Mouse (Mus musculus): ENCODE data around the gene Arid1b.

Gene Arid1b

DNA sequence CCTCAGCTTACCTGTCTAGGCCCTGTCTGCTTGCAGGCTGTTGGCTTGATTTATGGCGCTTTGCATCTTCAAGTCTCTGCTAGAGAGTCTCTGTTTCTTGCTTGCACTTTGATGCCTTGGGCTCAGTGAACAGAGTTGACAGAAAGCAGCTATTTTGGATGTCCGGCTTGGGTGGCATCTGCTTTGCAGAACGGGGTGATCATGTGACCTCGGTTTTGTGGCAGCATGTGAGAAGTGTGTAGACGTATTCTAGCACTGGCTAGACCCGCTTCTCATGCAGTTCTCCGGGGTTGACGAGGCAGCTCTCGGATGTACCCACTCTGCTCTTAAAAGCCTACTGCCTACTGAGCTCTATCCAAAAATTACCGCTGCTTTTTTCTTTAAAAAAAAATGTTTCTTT lies 22.9 kb downstream of the Arid1b start:
- in situ Hi-C loops (cut with MboI, MseI): no loop called here

- in situ Hi-C loops (cut with MboI, MseI): loop anchor here (5.0 kb wide), 1 partner anchor 244 kb away; no protein-coding TSS in a partner anchor
Measured at GRCm38 (mm10) chr17:5021303-5022003, 27.3 kb downstream of the Arid1b start.

- in situ Hi-C loops (cut with MboI, MseI): loop anchor here (5.0 kb wide), 1 partner anchor 245 kb away; no protein-coding TSS in a partner anchor
Measured at GRCm38 (mm10) chr17:5022019-5022544, 27.9 kb downstream of the Arid1b start.

GRCm38 (mm10) chr17:5023745-5024144 lies 29.6 kb downstream of the Arid1b start:
- in situ Hi-C loops (cut with MboI, MseI): loop anchor here (5.0 kb wide), 1 partner anchor 246 kb away; no protein-coding TSS in a partner anchor

- in situ Hi-C loops (cut with MboI, MseI): no loop called here
Measured at GRCm38 (mm10) chr17:5025400-5025799, 31.3 kb downstream of the Arid1b start.

GRCm38 (mm10) chr17:5026578-5026977 lies 32.4 kb downstream of the Arid1b start:
- in situ Hi-C loops (cut with MboI, MseI): no loop called here

GRCm38 (mm10) chr17:5029148-5029547 lies 35.0 kb downstream of the Arid1b start:
- in situ Hi-C loops (cut with MboI, MseI): no loop called here

GRCm38 (mm10) chr17:5030290-5030689 lies 36.2 kb downstream of the Arid1b start:
- in situ Hi-C loops (cut with MboI, MseI): no loop called here

- in situ Hi-C loops (cut with MboI, MseI): no loop called here
Measured at GRCm38 (mm10) chr17:5033346-5033745, 39.2 kb downstream of the Arid1b start.

- in situ Hi-C loops (cut with MboI, MseI): no loop called here
Measured at GRCm38 (mm10) chr17:5034201-5034600, 40.1 kb downstream of the Arid1b start.

GRCm38 (mm10) chr17:5036200-5036835 lies 42.2 kb downstream of the Arid1b start:
- in situ Hi-C loops (cut with MboI, MseI): no loop called here

DNA sequence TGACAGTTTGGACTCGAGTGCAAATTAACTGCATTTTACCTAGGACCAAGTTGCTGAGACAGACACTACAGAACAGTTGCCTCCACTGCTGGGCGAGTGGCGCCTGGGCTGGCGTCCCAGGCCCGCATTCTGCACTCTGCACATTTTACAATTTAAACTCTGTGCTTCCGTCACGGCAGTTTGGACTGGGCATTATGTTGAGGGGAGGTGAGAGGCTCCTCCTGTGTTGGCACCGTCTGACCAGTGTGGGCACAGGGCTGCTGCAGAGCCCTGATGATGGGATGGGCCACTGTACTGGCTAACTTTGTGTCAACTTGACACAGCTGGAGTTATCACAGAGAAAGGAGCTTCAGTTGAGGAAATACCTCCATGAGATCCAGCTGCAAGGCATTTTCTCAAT lies 43.1 kb downstream of the Arid1b start:
- in situ Hi-C loops (cut with MboI, MseI): no loop called here

DNA sequence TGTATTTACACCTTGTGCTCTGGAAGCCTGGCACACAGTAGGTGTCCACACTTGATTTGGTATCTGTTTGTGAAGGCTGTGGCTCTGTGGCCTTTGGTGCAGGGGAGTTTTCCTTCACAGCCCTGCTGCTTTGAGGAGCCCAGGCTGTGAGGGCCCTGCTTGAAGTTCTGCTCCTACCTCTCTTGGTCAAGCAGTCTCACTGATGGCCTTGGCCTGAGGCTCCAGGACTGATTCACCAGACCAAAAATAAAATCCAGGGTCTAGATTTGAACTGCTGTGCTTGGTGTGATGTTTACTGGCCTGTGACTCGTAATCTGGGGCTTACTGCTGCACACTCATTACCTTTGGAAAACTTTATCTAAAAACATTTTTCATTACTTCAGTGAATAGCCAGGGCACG lies 45.7 kb downstream of the Arid1b start:
- in situ Hi-C loops (cut with MboI, MseI): no loop called here

DNA sequence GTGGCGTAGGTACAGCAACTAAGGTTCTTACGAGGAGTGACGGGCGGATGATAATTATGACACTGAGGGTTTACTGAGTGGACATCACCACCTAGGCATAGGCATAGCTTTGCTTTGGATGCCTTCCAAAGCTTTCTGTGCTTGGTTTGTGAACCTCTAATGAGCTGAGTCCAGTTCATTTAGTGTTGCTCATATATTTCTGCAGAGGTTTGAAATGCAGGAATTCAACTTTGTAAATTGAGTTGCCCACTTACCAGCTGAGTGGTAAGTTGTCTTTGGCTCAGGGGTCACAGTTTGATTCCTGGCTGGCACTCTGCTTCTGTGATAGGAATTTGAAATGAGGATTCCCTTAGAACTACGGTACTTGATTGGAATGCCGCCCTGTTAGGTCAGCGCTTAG lies 49.7 kb downstream of the Arid1b start:
- in situ Hi-C loops (cut with MboI, MseI): no loop called here

DNA sequence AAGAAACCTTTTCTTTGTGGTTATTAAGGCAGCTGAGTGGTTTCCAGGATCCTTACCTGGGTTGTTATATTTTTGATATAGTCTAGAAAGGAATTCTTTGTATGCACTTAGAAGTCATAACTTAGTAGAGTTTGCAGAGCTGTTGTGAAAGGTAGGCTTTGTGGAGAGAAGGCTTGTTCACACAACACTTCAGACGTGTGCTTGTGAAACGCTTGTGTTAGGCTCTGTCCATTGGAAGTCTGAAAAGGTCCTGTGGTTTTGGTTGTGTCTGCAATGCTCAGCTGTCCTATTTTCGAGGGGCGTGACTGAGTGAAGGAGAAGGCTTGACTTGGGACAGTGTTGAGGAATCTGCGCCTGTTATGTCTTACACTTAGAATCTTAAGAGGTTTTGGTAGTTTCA lies 51.5 kb downstream of the Arid1b start:
- in situ Hi-C loops (cut with MboI, MseI): no loop called here

DNA sequence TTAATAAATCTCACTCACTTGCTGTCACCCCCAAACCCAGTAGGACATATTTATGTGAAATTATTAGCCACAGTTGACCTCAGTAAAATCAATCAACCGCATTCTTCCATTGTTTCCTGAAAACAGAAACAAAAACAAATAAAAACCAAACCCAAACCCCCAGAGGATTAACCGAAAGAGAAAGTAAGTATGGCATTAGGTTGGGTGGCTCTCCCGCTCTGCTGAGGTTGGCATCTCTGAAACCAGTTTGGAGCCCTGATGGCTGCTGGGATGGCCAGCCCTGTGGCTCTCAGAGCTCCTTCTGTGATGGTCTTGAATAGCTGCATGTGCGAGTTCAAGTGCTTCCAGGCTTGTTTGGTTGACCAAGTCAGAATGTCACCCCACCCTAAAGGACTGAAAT lies 53.2 kb downstream of the Arid1b start:
- in situ Hi-C loops (cut with MboI, MseI): no loop called here

DNA sequence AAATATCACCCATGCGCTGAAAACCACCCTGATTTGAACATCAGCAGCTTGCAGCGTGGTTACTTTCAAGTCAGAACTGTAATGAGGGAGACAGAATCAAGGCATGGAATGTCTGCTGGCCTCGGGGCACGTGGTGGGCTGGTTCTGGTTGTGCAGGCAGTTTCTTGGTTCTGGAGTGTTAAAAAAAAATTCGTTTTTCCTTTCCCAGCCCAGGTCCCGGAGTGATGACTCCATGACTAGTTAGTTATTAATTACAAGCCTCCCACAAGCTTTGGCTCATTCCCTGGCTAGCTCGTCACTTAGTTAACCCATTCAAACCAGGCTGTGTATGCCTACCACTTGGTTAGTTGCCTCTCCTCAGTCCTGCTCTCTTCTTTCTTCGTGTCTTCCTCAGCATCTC lies 56.1 kb downstream of the Arid1b start:
- in situ Hi-C loops (cut with MboI, MseI): no loop called here

DNA sequence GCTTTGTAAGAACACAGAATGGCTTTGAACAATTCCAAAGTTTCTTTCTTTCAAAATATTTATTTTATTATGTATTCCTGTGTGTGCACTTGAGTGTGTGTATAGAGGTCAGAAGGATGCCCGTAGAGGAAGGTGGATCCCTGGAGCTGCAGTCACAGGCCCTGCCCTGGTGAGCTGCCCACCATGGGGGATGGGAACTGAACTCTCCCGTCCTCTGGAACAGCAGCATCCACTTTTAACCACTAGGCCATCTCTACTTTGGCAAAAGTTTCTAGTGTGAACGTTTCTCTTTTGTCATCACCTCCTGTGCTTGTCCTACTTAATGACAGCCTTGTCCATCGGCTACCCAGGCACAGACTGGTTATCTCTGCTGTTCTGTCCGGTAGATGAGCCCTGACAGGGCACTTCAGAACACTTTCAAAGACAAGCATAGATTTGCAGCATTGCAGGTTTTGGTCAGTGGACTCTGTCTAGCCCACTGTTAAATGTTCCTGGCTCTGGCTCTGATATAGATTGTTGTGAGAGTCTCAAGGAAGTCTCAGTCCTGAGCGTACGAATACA lies 56.9 kb downstream of the Arid1b start:
- in situ Hi-C loops (cut with MboI, MseI): no loop called here

DNA sequence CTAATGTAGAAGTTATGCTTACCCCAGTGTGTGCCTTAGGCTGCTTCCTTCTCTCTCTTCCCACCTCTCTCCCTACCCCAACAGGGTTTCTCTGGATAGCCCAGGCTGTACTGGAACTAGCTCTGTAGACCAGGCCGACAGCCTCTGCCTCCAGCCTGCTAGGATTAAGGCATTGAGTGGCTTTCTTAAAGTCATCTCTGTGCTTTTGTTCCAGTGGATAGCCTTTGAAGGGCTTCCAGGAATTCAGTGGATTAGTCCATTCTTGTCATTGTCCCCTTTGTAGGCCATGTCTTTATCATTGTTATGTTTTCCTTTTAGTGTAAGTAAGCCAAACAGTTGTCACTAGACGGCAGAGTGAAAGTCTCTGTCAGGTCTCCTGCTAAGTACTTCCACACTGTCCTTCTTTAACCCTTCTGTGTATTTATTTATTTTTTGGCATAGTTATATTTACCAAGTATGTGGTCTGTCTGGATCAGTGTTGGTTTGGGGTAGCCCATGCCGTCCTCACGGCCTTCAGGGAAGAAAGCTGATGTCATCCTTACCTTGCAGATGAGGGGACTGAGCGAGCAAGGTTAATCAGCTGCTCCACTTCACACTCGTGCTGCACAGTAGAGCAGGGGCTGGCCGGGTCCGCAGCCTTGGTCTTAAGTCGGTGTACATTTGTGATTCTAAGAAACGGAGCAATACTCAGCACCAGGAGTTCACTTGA lies 58.1 kb downstream of the Arid1b start:
- in situ Hi-C loops (cut with MboI, MseI): no loop called here

DNA sequence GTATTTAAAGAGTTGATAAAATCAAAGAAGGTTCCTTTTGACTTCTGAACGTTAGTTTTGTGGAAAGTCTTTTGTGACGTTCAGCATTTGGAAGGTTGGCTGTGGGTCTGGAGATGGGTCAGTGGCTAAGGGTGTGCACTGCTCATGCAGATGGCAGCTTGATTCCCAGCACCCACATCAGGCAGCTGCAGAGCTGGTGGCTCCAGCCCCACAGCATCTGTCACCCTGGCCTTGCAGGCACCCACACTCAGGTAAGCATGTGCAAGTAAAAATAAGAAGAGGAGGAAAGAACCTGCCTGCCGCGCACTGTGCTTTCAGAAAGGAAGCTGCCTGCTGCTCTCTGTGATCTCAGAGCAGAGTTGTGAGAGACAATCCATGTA lies 58.7 kb downstream of the Arid1b start:
- in situ Hi-C loops (cut with MboI, MseI): no loop called here

DNA sequence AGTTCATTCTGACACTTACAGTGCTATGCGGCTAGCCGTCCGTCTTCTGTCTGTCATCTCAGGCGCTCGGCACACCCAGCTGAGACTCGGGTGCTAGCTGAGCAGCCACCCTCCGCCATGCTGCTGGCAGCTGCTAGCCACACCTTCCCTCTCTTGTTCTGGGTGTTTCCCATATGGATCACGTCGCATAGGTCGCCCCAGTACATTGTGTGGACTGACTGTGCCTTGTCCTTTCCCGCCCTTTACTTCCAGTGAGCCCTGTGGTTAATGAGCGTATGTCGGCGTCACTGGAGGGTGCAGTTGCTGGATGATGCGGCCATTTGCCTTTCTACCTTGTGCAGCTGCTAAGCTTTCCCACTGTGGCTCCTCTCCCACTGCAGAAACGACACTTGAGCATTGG lies 59.1 kb downstream of the Arid1b start:
- in situ Hi-C loops (cut with MboI, MseI): no loop called here

DNA sequence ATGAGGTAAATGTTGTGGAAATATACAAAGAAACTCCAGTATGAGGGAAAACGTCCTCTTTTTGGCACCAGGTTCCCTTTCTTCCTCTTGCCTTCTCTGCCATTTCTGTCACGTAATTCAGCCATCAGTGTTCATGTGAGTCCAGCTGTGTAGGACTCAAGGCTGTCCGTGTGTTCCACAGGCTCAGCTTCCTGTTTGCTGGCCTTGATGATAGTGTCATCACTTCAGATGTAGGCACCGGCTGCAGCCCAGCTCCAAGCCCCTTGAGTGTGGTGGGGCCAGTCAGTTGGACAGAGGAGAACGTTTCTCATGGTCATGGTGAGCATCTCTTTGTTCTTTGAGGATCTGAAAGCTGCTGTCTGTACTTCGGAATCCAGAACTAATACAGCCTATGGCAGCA lies 61.3 kb downstream of the Arid1b start:
- in situ Hi-C loops (cut with MboI, MseI): no loop called here

Data from T-helper 1 cell (primary cell).